Mouse (Mus musculus) thymus, adult 18-20 months (tissue): ENCODE results near the gene Rps6ka5.

Experiments used
- DNase-seq, 2 experiments: peaks; one replicate each; pipeline ENCODE4 v3.0.0; 2022; ENCODE audit warnings: mixed read lengths in 2 of 2

Gene Rps6ka5

GRCm38 (mm10) chr12:100655972-100656371, 70.8 kb downstream of the Rps6ka5 start:
- DNase-seq: no peak

GRCm38 (mm10) chr12:100641936-100642335, 84.8 kb downstream of the Rps6ka5 start:
- DNase-seq: no peak

- DNase-seq: no peak
These were observed 86.1 kb downstream of the Rps6ka5 start for GRCm38 (mm10) chr12:100640726-100641125.

- DNase-seq: peak; percentile 11 to 19
These were observed 87.1 kb downstream of the Rps6ka5 start for GRCm38 (mm10) chr12:100639680-100640079.

- DNase-seq: no peak
These were observed 88.9 kb downstream of the Rps6ka5 start for GRCm38 (mm10) chr12:100637886-100638285.

- DNase-seq: no peak
These were observed 90.0 kb downstream of the Rps6ka5 start for GRCm38 (mm10) chr12:100636733-100637132.

GRCm38 (mm10) chr12:100636299-100636633, 90.5 kb downstream of the Rps6ka5 start:
- no peak for DNase-seq

- no peak for DNase-seq
These were observed 91.0 kb downstream of the Rps6ka5 start for GRCm38 (mm10) chr12:100635601-100636298.

GRCm38 (mm10) chr12:100633231-100633630, 93.6 kb downstream of the Rps6ka5 start:
- DNase-seq: no peak

GRCm38 (mm10) chr12:100631286-100631685, 95.5 kb downstream of the Rps6ka5 start:
- DNase-seq: no peak

GRCm38 (mm10) chr12:100629126-100629920, 97.5 kb downstream of the Rps6ka5 start:
- no peak for DNase-seq

- no peak for DNase-seq
These were observed 99.6 kb downstream of the Rps6ka5 start for GRCm38 (mm10) chr12:100626991-100627677.

GRCm38 (mm10) chr12:100626273-100626990, 100.4 kb downstream of the Rps6ka5 start:
- DNase-seq: no peak

- no peak for DNase-seq
These were observed 101.8 kb downstream of the Rps6ka5 start for GRCm38 (mm10) chr12:100624854-100625447.

GRCm38 (mm10) chr12:100615251-100615650, 111.5 kb downstream of the Rps6ka5 start:
- no peak for DNase-seq

- no peak for DNase-seq
These were observed 112.9 kb downstream of the Rps6ka5 start for GRCm38 (mm10) chr12:100613878-100614277.

- no peak for DNase-seq
These were observed 113.5 kb downstream of the Rps6ka5 start for GRCm38 (mm10) chr12:100613192-100613700.

- DNase-seq: no peak
These were observed 117.0 kb downstream of the Rps6ka5 start for GRCm38 (mm10) chr12:100609766-100610165.

GRCm38 (mm10) chr12:100609064-100609463, 117.7 kb downstream of the Rps6ka5 start:
- DNase-seq: no peak

GRCm38 (mm10) chr12:100606733-100607132, 120.0 kb downstream of the Rps6ka5 start:
- DNase-seq: no peak

GRCm38 (mm10) chr12:100605596-100605995, 121.2 kb downstream of the Rps6ka5 start:
- DNase-seq: no peak

GRCm38 (mm10) chr12:100604540-100604939, 122.2 kb downstream of the Rps6ka5 start:
- no peak for DNase-seq
